ENCODE assay signal across 23 mouse cellular contexts in the genomic region with DNA sequence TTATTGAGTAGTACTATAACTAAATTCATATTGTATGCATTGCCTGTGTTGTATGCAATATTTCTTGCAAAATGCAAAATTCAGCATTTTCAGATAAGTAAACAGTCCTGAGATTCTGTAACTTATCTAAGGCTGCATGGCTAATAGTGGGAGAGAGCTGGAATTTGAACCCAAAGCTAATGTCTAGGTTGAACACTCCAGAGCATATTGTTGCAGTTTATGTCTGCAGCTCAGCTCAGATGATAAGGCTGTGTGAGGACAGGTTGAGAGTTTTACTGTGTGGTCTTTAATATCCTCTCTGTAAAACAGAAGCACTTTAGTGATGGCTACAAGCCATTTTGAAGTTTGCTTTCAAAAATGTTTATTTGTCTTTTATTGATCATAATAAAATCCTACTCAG. TPM values are rescaled to one million over a fixed set of nuclear protein-coding genes. Genes with fewer than 3 reads are reported as not detected.
DNase-seq lines count a peak whose midpoint lies in the region; ATAC-seq and TF ChIP-seq lines count a peak whose summit lies in the region.
"Had no signal": no experiment of that assay in that cellular context is flagged by ENCODE, and none has a peak within 500 bp of the region (broad histone marks: within the 10 kb centered on the region; RNA-seq: fewer than 3 reads in every experiment).

No protein-coding gene starts in this region.

- peak; percentile 37 for DNase-seq in liver, adult 2 months (ENCODE audit: extremely low read depth, low read depth, low spot score)
- no peak for DNase-seq in embryo, embryonic 10.5 days (ENCODE audit: low spot score)
- no peak for DNase-seq in urinary bladder, postnatal 14 days (ENCODE audit: low spot score)
- DNase-seq in kidney, postnatal 10 days = no peak
- DNase-seq: adrenal gland, adult 2 months; adrenal gland, adult 8-10 months; adrenal gland, postnatal 10 days; adrenal gland, postnatal 14 days; adrenal gland, postnatal 25 days; adrenal gland, postnatal 36 days; B cell, adult 2 months; cerebellum, adult 11 months; cerebellum, adult 11-12 months had no signal

- ATAC-seq in liver, embryonic 12.5 days = no peak
- peak; percentile 91 for ATAC-seq in intestine, embryonic 15.5 days
- peak; percentile 91 for ATAC-seq in intestine, embryonic 16.5 days
- peak; percentile 62 for ATAC-seq in intestine, postnatal 0 days
- ATAC-seq: activated CD4-positive, CD25-positive, alpha-beta regulatory T cell, adult 4 months; CD4-positive, CD25-positive, alpha-beta regulatory T cell, adult 4 months; Patski had no signal

- H3K4me1 ChIP-seq in liver, adult 2 months (ENCODE audit: control insufficient read depth, insufficient read depth, low read length) = peaks cover 4% of the 10 kb centered on the region; the same call in 1 of the 2 replicates
- H3K4me1 ChIP-seq in liver, embryonic 12.5 days = no peaks in the 10 kb centered on the region
- no peaks in the 10 kb centered on the region for H3K4me1 ChIP-seq in intestine, embryonic 15.5 days (replicated peaks)
- H3K4me1 ChIP-seq in intestine, embryonic 16.5 days (ENCODE audit: control insufficient read depth, insufficient read depth, low read length) = no peaks in the 10 kb centered on the region
- no peaks in the 10 kb centered on the region for H3K4me1 ChIP-seq in intestine, postnatal 0 days (replicated peaks; ENCODE audit: control insufficient read depth, insufficient read depth, low read length)

- H3K4me2 ChIP-seq in liver, embryonic 12.5 days = no peak overlapping the region
- H3K4me2 ChIP-seq in intestine, embryonic 15.5 days (replicated peaks) = no peak overlapping the region
- no peak overlapping the region for H3K4me2 ChIP-seq in intestine, embryonic 16.5 days (ENCODE audit: low read depth, low read length)
- no peak overlapping the region for H3K4me2 ChIP-seq in intestine, postnatal 0 days (replicated peaks; ENCODE audit: low read depth)

- H3K9me3 ChIP-seq in liver, embryonic 12.5 days (replicated peaks) = no peaks in the 10 kb centered on the region
- H3K9me3 ChIP-seq in intestine, embryonic 15.5 days = no peaks in the 10 kb centered on the region
- no peaks in the 10 kb centered on the region for H3K9me3 ChIP-seq in intestine, embryonic 16.5 days (ENCODE audit: control insufficient read depth, low read length)
- no peaks in the 10 kb centered on the region for H3K9me3 ChIP-seq in intestine, postnatal 0 days (ENCODE audit: control insufficient read depth)
- H3K9me3 ChIP-seq: G1E had no signal

- TF ChIP-seq CTCF in liver, adult 2 months (IDR thresholded peaks at IDR 0.05; ENCODE audit: low read depth, low read length) = no peak
- no peak for TF ChIP-seq CTCF in intestine, postnatal 0 days (IDR thresholded peaks at IDR 0.05; ENCODE audit: low read depth)

- no peaks in the 10 kb centered on the region for H3K79me2 ChIP-seq in liver, adult 2 months (ENCODE audit: control insufficient read depth, insufficient read depth, low read length)

- no peak overlapping the region for H3K27ac ChIP-seq in liver, adult 2 months (replicated peaks; ENCODE audit: insufficient read depth, low read depth, low read length)
- H3K27ac ChIP-seq in liver, embryonic 12.5 days = no peak overlapping the region
- H3K27ac ChIP-seq in intestine, embryonic 15.5 days = no peak overlapping the region
- no peak overlapping the region for H3K27ac ChIP-seq in intestine, embryonic 16.5 days (ENCODE audit: low read length)
- no peak overlapping the region for H3K27ac ChIP-seq in intestine, postnatal 0 days (ENCODE audit: low read depth, low read length)

- H3K4me3 ChIP-seq in liver, adult 2 months (ENCODE audit: insufficient read depth, low read depth, low read length) = no peak overlapping the region
- no peak overlapping the region for H3K4me3 ChIP-seq in liver, embryonic 12.5 days
- H3K4me3 ChIP-seq in intestine, embryonic 15.5 days (replicated peaks) = no peak overlapping the region
- no peak overlapping the region for H3K4me3 ChIP-seq in intestine, embryonic 16.5 days (ENCODE audit: low read length)
- H3K4me3 ChIP-seq in intestine, postnatal 0 days (ENCODE audit: low read depth, low read length) = no peak overlapping the region

- no peaks in the 10 kb centered on the region for H3K27me3 ChIP-seq in liver, adult 2 months (ENCODE audit: control insufficient read depth, insufficient read depth, low read length)
- no peaks in the 10 kb centered on the region for H3K27me3 ChIP-seq in liver, embryonic 12.5 days (replicated peaks)
- H3K27me3 ChIP-seq in intestine, embryonic 15.5 days (replicated peaks) = no peaks in the 10 kb centered on the region
- H3K27me3 ChIP-seq in intestine, embryonic 16.5 days (replicated peaks; ENCODE audit: control insufficient read depth, insufficient read depth, low read length) = no peaks in the 10 kb centered on the region
- no peaks in the 10 kb centered on the region for H3K27me3 ChIP-seq in intestine, postnatal 0 days (replicated peaks; ENCODE audit: control insufficient read depth, insufficient read depth, low read length)
- H3K27me3 ChIP-seq: CH12.LX, Patski had no signal

- no peak for TF ChIP-seq POLR2A in liver, adult 2 months (IDR thresholded peaks at IDR 0.05; ENCODE audit: extremely low read depth, insufficient read depth, low read length)

- H3K9ac ChIP-seq in liver, adult 2 months (ENCODE audit: low read depth, low read length) = no peak overlapping the region
- no peak overlapping the region for H3K9ac ChIP-seq in liver, embryonic 12.5 days
- no peak overlapping the region for H3K9ac ChIP-seq in intestine, embryonic 15.5 days
- H3K9ac ChIP-seq in intestine, embryonic 16.5 days (ENCODE audit: low read depth, low read length) = no peak overlapping the region
- no peak overlapping the region for H3K9ac ChIP-seq in intestine, postnatal 0 days (ENCODE audit: low read depth, low read length)

- peaks cover 32% of the 10 kb centered on the region for H3K36me3 ChIP-seq in liver, adult 2 months (ENCODE audit: control insufficient read depth, insufficient read depth, low read length)
- peaks cover 56% of the 10 kb centered on the region for H3K36me3 ChIP-seq in liver, embryonic 12.5 days
- H3K36me3 ChIP-seq in intestine, embryonic 15.5 days = 0 out of 2 replicates have a peak, but pooled peaks cover 4% of the 10 kb centered on the region
- peaks cover 7% of the 10 kb centered on the region for H3K36me3 ChIP-seq in intestine, embryonic 16.5 days (ENCODE audit: control insufficient read depth, insufficient read depth, low read length)
- peaks cover 35% of the 10 kb centered on the region for H3K36me3 ChIP-seq in intestine, postnatal 0 days (ENCODE audit: control insufficient read depth, insufficient read depth)

RNA-seq across cellular contexts. Expression of gene Tnfrsf11a, which starts 41.0 kb away (rescaled TPM):
- 1.2 TPM in 2 replicates for total RNA-seq in liver, adult 2 months (2014; rRNA removed)
- 0.24 and 0.45 TPM in 2 replicates for polyA plus RNA-seq in liver, adult 2 months (2012; rRNA removed)
- polyA plus RNA-seq in liver, embryonic 12.5 days (2016; fragmentation: Nextera tagmentation; extraction: Ambion mirVana) = 0.47 and 0.63 TPM in 2 replicates
- polyA plus RNA-seq in intestine, embryonic 15.5 days (2015; fragmentation: Nextera tagmentation; extraction: Ambion mirVana) = 9.1 and 9.5 TPM in 2 replicates
- polyA plus RNA-seq in intestine, embryonic 16.5 days (2015; fragmentation: Nextera tagmentation; extraction: Ambion mirVana) = 7.0 and 8.4 TPM in 2 replicates
- polyA plus RNA-seq in intestine, postnatal 0 days (2015; fragmentation: Nextera tagmentation; extraction: Ambion mirVana) = 23.4 and 24.3 TPM in 2 replicates
- total RNA-seq: MEL had no signal
- polyA plus RNA-seq: G1E had no signal
